Mouse (Mus musculus) myocyte (in vitro differentiated cells): Measurements from ENCODE around the gene Gm42669.

Source experiments
- CEBPB ChIP-seq: IDR thresholded peaks from 2 replicates; pipeline ENCODE4 v1.6.1; 2011; ENCODE audit warnings: mild to moderate bottlenecking, moderate library complexity; ENCODE audit not compliant: poor library complexity, insufficient read depth, severe bottlenecking
- E2F4 ChIP-seq: IDR thresholded peaks from one replicate; pipeline ENCODE4 v1.6.1; 2011; ENCODE audit warnings: mild to moderate bottlenecking, control low read depth, moderate library complexity; ENCODE audit not compliant: insufficient read depth
- MAX ChIP-seq: IDR thresholded peaks from one replicate; pipeline ENCODE4 v1.6.1; 2011; ENCODE audit warnings: low read depth, mild to moderate bottlenecking, control low read depth
- MYOG ChIP-seq, 3 experiments: IDR thresholded peaks; one replicate each; pipeline ENCODE4 v1.6.1; 2011; ENCODE audit warnings: control low read depth in 2 of 3, low read depth in 2 of 3, mild to moderate bottlenecking in 2 of 3; ENCODE audit not compliant: insufficient read length in 2 of 3, control insufficient read depth in 1 of 3, insufficient read depth in 1 of 3
- POLR2A ChIP-seq: IDR thresholded peaks from one replicate; pipeline ENCODE4 v1.6.1; 2011; ENCODE audit warnings: low read depth, mild to moderate bottlenecking, control low read depth, moderate library complexity; ENCODE audit not compliant: insufficient read length
- POLR2AphosphoS2 ChIP-seq: IDR thresholded peaks from one replicate; pipeline ENCODE4 v1.6.1; 2011; ENCODE audit warnings: low read depth, control low read depth; ENCODE audit not compliant: insufficient read length
- TCF12 ChIP-seq: IDR thresholded peaks from one replicate; pipeline ENCODE4 v1.6.1; 2011; ENCODE audit warnings: mild to moderate bottlenecking, control low read depth; ENCODE audit not compliant: poor library complexity, insufficient read depth, severe bottlenecking
- TCF3 ChIP-seq: IDR thresholded peaks from one replicate; pipeline ENCODE4 v1.6.1; 2011; ENCODE audit warnings: low read depth, control low read depth; ENCODE audit not compliant: insufficient read length
- USF1 ChIP-seq: IDR thresholded peaks from one replicate; pipeline ENCODE4 v1.6.1; 2011; ENCODE audit warnings: low read depth, mild to moderate bottlenecking, control low read depth, moderate library complexity

DNA sequence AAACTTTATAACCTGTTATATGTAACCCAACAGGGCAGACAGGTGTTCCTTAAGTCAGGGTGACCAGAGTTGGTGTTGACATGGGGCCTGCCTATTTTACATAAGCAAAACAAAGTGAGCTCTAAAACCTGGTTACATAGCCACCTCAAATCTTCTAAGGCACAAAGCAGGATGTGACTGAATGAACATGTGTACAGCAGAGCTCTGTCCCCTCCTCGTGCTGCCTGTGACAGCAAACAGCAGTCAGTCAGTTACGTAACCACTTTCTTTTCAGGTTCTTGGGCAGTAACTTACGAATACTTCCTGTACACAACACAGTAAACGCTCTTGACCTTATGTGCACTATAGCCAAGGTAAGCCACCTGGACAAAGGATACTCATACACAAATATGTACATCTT, 38.5 kb downstream of the Gm42669 start:
- no peak for TF ChIP-seq TCF3
- no peak for TF ChIP-seq POLR2A
- TF ChIP-seq E2F4 = no peak
- TF ChIP-seq USF1 = no peak
- TF ChIP-seq POLR2AphosphoS2 = no peak
- TF ChIP-seq MYOG (IDR thresholded peaks at IDR 0.05; ENCODE audit: control insufficient read depth in 1 of 3, insufficient read depth in 1 of 3, insufficient read length in 2 of 3, low read depth in 2 of 3) = no peak
- no peak for TF ChIP-seq CEBPB
- TF ChIP-seq TCF12 = no peak
- no peak for TF ChIP-seq MAX
